Mouse (Mus musculus): ENCODE measurements around the gene Gm17660. TPM values are rescaled to one million over a fixed set of nuclear protein-coding genes. Genes with fewer than 3 reads are reported as not detected.

Gm17660 gene
- total RNA-seq, 2 experiments from 2014 or later, result not detected

DNA sequence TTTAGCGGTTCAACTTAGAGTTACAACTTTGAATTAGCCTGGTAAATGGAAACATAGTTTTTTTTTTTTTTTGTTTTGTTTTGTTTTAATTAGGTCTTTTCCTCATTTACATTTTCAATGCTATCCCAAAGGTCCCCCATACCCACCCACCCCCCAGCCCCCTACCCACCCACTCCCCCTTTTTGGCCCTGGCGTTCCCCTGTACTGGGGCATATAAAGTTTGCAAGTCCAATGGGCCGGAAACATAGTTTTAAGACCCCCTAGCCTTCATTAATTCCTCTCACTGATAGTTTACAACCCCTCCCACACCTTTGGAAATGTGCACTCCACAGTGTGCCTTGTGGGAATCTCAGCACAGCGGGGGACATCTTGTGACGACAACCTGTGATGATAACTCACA is 3.8 kb downstream of the Gm17660 start:
- no peak for TF ChIP-seq CTCF (IDR thresholded peaks at IDR 0.05)
- no peak for DNase-seq (ENCODE audit: extremely low spot score in 1 of 2, low spot score in 2 of 2)
- Histone ChIP-seq H3K27ac (no peak overlapping the region), H3K4me3 (no peak overlapping the region)
- intact Hi-C loops (cut with DNase I), result loop anchor here (2.0 to 5.0 kb wide), 2 partner anchors 27 to 264 kb away; partner anchors contain the start of gene Nudt9

DNA sequence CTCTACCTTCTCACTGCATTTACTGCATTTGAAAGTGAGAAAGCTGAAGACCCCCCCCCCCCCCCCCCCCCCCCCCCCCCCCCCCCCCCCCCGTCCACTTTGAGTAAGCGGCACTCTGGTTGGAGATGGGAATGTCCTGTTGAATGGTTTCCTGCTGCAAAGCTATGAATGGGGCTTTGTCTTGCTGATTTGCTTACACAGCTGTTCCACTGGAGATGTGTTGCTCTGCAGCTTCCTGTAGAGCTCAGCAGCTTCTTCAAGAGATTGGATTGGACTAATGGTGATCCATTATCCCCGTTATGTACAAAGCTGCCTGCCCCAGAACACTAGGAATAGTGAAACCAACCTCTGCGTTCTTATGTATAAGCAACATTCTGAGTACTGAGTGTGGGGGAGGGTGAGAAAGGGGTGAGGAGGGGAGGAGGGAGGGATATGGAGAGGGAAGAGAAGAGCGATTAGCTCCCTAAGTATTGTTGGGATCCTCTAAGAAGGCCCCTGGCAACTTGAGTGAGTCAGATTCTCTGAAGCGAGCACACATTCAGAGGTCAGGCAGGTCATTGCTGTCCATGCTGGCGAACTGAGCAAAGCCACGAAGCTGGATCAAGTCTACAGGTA is 5.0 kb downstream of the Gm17660 start:
- DNase-seq (ENCODE audit: extremely low spot score in 1 of 2, low spot score in 2 of 2), result no peak

GRCm38 (mm10) chr5:104071048-104071447 is 6.4 kb downstream of the Gm17660 start:
- TF ChIP-seq CTCF (IDR thresholded peaks at IDR 0.05), result no peak
- DNase-seq (ENCODE audit: extremely low spot score in 1 of 2, low spot score in 2 of 2), result no peak
- intact Hi-C loops (cut with DNase I), result loop anchor here (5.0 kb wide), 1 partner anchor 266 kb away; no protein-coding TSS in a partner anchor
- no peak overlapping the region for H3K27ac ChIP-seq
- H3K4me3 ChIP-seq, result no peak overlapping the region

More for the DNA sequence above, 5.0 kb downstream of the Gm17660 start:
- Histone ChIP-seq H3K27ac (no peak overlapping the region), H3K4me3 (no peak overlapping the region)
- intact Hi-C loops (cut with DNase I), result loop anchor here (5.0 kb wide), 1 partner anchor 265 kb away; no protein-coding TSS in a partner anchor
- no peak for TF ChIP-seq CTCF (IDR thresholded peaks at IDR 0.05)

DNA sequence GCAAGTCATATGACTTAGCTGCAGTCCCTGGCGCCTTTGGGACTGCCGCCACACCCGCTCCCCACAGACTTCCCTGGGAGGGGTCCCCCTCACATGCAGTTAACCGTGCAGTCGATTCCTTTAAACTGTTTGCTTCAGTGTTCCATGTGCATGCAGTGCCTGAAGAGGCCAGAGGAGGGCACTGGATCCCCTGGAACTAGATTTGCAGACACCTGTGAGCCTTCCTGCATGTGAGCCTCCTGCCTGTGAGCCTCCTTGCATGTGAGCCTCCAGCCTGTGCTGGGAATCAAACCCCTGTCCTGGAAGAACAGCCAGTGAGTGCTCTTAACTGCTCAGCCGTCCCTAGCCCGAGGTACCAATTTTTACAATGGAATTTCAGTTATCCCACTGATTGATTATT is 8.7 kb downstream of the Gm17660 start:
- no peak overlapping the region for H3K4me3 ChIP-seq
- peak; percentile 61 for TF ChIP-seq CTCF (IDR thresholded peaks at IDR 0.05)
- DNase-seq (ENCODE audit: extremely low spot score in 1 of 2, low spot score in 2 of 2), result peak in 1 of 2 experiments; percentile 41
- intact Hi-C loops (cut with DNase I), result no loop called here
- no peak overlapping the region for H3K27ac ChIP-seq

GRCm38 (mm10) chr5:104062773-104063551 is 14.4 kb downstream of the Gm17660 start:
- peak overlapping the region; percentile 37; the same call in 1 of the 2 replicates for H3K27ac ChIP-seq
- DNase-seq (ENCODE audit: extremely low spot score in 1 of 2, low spot score in 2 of 2), result no peak
- TF ChIP-seq CTCF (IDR thresholded peaks at IDR 0.05), result no peak
- no peak overlapping the region for H3K4me3 ChIP-seq
- intact Hi-C loops (cut with DNase I), result no loop called here

DNA sequence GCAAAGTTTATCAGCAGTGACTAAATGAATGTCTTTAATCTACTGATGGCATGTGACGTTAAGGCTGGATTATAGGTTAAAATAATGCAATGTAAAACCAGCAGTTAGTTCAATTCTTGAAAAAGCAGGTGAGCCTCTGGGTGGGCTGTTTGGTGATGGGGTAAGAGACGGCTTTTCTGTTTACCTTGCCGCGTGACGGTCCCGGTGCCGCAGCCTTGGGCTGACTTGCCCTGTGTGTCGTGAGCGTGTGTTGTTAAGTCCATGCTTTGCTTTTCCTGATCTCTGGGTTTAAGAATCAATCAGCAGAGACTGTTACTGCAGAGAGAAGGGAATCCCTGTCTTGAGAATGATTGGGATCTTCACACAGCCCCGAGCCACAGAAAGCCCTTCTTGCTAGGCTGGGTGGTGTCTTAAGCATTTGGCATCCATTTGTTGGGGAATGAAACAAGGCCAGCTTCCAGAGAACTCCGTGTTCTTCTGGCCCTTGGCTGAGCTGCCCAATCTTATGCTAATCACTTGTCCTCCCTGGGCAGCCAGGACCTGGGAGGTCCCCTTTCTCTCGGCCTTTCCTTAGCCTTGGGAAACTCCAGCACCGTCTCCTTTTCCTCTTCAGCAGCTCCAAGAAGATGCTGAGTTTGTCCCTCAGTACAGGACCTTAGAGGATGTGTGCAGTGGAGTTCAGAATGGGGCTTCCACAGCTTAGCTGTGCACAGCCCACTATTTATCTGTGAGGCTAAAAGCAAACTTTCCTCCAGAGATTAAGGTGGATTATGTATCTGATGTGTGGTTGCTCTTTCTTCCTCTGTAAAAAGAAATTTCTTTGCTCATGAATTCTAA is 15.3 kb downstream of the Gm17660 start:
- no peak for DNase-seq (ENCODE audit: extremely low spot score in 1 of 2, low spot score in 2 of 2)
- Histone ChIP-seq H3K27ac (peak overlapping the region; percentile 37; the same call in 1 of the 2 replicates), H3K4me3 (no peak overlapping the region)
- no peak for TF ChIP-seq CTCF (IDR thresholded peaks at IDR 0.05)
- intact Hi-C loops (cut with DNase I), result no loop called here

DNA sequence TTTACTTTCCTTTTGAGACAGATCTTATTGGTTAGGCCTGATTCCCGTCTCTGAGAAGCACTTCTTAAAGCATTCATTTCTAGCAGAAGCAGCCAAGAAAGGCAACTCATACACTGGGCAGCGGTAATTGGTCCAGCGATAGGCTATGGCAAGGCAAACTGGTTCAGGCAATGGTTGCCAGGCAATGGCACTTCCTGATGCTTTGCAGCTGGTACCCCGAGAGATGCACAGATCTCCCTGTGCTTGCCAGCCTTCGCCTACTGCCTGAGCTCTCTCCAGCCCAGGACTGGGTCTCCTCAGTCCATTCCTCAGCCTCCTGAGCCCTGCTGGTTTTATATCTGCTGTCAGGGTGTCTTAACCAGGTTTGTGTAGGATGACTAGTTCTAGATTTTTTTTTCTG is 17.0 kb downstream of the Gm17660 start:
- Histone ChIP-seq H3K4me3 (no peak overlapping the region), H3K27ac (peak overlapping the region; percentile 30; the same call in 1 of the 2 replicates)
- no peak for TF ChIP-seq CTCF (IDR thresholded peaks at IDR 0.05)
- intact Hi-C loops (cut with DNase I), result no loop called here
- no peak for DNase-seq (ENCODE audit: extremely low spot score in 1 of 2, low spot score in 2 of 2)

GRCm38 (mm10) chr5:104059628-104060027 is 17.8 kb downstream of the Gm17660 start:
- intact Hi-C loops (cut with DNase I), result no loop called here
- Histone ChIP-seq H3K27ac (peak overlapping the region; percentile 36; the same call in 1 of the 2 replicates), H3K4me3 (no peak overlapping the region)
- TF ChIP-seq CTCF (IDR thresholded peaks at IDR 0.05), result no peak; the same call in 1 of the 2 replicates
- no peak for DNase-seq (ENCODE audit: extremely low spot score in 1 of 2, low spot score in 2 of 2)

DNA sequence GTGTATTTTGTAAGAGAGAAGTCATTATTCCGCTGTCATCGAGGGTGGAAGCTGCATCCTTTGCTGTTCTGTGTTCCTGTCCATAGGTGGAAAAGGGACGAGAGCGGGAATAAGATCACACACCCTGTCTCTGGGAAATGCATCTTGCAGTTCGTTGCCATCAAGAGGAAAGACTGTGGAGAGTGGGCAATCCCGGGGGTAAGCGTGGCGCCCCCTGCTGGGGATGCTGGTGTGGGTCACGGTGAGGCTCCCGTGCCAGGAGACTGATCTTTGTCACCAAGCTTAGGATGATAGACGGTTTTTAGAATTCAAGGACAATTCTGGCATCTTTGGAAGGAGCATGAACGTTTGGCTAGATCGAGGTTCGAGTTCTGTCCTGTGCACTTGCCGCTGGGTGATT is 19.4 kb downstream of the Gm17660 start:
- Histone ChIP-seq H3K4me3 (no peak overlapping the region), H3K27ac (no peak overlapping the region)
- peak; percentile 66 for TF ChIP-seq CTCF (IDR thresholded peaks at IDR 0.05)
- DNase-seq (ENCODE audit: extremely low spot score in 1 of 2, low spot score in 2 of 2), result peak in 1 of 2 experiments; percentile 35
- intact Hi-C loops (cut with DNase I), result no loop called here

DNA sequence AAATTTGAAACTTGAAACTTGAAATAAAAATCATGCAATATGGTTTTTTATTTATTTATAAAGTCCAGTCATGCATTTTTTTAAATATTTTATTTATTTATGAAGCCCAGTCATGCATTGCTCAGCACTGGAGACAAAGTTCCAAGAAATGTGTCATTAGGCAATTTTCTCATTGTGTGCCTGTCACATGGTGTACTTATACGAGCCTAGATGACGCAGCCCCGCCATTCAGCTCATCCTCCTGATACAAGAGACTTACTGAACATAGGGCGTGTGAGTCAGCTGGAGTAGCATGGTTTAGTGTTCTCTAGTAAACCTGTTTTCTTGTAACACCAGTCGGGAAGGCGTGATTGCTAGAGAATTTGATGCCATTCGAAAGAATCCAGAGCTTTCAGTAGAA is 21.1 kb downstream of the Gm17660 start:
- intact Hi-C loops (cut with DNase I), result no loop called here
- no peak for TF ChIP-seq CTCF (IDR thresholded peaks at IDR 0.05)
- H3K27ac ChIP-seq, result no peak overlapping the region
- no peak for DNase-seq (ENCODE audit: extremely low spot score in 1 of 2, low spot score in 2 of 2)
- H3K4me3 ChIP-seq, result no peak overlapping the region

DNA sequence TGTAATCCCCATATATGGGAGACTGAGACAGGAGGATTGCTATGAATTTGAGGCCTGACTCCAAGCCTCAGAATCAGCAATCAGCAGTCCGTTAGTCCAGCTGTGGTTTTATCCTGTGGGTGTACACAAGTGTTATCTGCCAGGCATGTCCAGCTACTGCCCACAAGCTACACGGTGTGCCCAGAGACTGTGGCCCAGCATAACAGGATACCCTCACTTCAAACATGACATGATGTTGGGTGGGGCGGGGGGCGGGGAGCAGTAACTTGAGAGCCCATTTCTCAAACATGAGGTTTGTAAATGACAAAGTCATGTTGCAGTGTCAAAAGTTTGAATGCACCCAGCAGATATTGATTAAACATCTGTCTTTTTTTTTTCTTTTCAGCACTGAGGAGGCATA is 21.6 kb downstream of the Gm17660 start:
- H3K27ac ChIP-seq, result no peak overlapping the region
- H3K4me3 ChIP-seq, result no peak overlapping the region
- no peak for TF ChIP-seq CTCF (IDR thresholded peaks at IDR 0.05)
- no peak for DNase-seq (ENCODE audit: extremely low spot score in 1 of 2, low spot score in 2 of 2)
- intact Hi-C loops (cut with DNase I), result no loop called here

Data from left cerebral cortex, adult 2 months (tissue).